Mouse (Mus musculus): ENCODE data around the gene Olfr512. TPM values are rescaled to one million over a fixed set of nuclear protein-coding genes. Genes with fewer than 3 reads are reported as not detected.

Olfr512 gene
- polyA plus RNA-seq (2017; shearing (Covaris generic)) = not detected

DNA sequence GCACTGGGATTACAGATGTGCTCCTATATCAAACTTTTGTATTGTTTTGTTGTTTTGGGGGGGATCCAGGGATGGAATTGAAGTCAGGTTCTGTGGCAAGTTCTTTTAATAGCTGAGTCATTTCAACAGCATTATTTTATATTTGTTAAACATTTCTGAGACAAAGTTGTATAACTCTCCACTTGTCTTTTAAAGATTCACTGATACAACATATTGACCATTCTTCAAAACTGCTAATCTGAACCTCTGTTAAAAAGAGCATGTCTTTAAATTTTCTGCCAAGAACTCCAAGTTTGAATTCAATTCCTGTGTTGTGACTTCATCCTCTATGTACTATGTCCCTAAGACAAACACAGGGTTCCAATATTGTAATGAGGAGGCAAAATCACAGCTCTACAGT, at the start of gene Olfr512:
Gene Olfr512 (plus strand): TSS at position 301 of the 400 bp plus-strand sequence.

GRCm38 (mm10) chr7:108666118-108666517, 47.0 kb upstream of the Olfr512 start, which contains the start of gene Olfr510:
TSS of gene Olfr510 (plus strand) at chr7:108666418.

GRCm38 (mm10) chr7:108750673-108751072, 37.6 kb downstream of the Olfr512 start, which contains the start of gene Olfr513:
TSS of gene Olfr513 (plus strand) at chr7:108750973.

Other genes with a start within 250 kb of the Olfr512 start
- gene Olfr498, start 248.0 kb upstream of the Olfr512 start, polyA plus RNA-seq (2017; shearing (Covaris generic)) = not detected
- not detected for gene Olfr502, start 188.3 kb upstream of the Olfr512 start, polyA plus RNA-seq (2017; shearing (Covaris generic))
- not detected for gene Olfr503, start 168.8 kb upstream of the Olfr512 start, polyA plus RNA-seq (2017; shearing (Covaris generic))
- gene Olfr504, start 147.5 kb upstream of the Olfr512 start, polyA plus RNA-seq (2017; shearing (Covaris generic)) = not detected
- not detected for gene Olfr506, start 102.5 kb upstream of the Olfr512 start, polyA plus RNA-seq (2017; shearing (Covaris generic))
- gene Olfr507, start 91.5 kb upstream of the Olfr512 start, polyA plus RNA-seq (2017; shearing (Covaris generic)) = not detected
- not detected for gene Olfr508, start 83.3 kb upstream of the Olfr512 start, polyA plus RNA-seq (2017; shearing (Covaris generic))
- not detected for gene Olfr509, start 61.4 kb upstream of the Olfr512 start, polyA plus RNA-seq (2017; shearing (Covaris generic))
- gene Olfr510, start 46.9 kb upstream of the Olfr512 start, polyA plus RNA-seq (2017; shearing (Covaris generic)) = not detected
- gene Olfr513, start 37.7 kb downstream of the Olfr512 start, polyA plus RNA-seq (2017; shearing (Covaris generic)) = not detected
- gene Olfr514, start 112.7 kb downstream of the Olfr512 start, polyA plus RNA-seq (2017; shearing (Covaris generic)) = not detected
- not detected for gene Olfr516, start 137.2 kb downstream of the Olfr512 start, polyA plus RNA-seq (2017; shearing (Covaris generic))
- not detected for gene Olfr517, start 159.1 kb downstream of the Olfr512 start, polyA plus RNA-seq (2017; shearing (Covaris generic))
- gene Olfr518, start 171.7 kb downstream of the Olfr512 start, polyA plus RNA-seq (2017; shearing (Covaris generic)) = not detected
- not detected for gene Olfr519, start 181.1 kb downstream of the Olfr512 start, polyA plus RNA-seq (2017; shearing (Covaris generic))
- gene Nlrp10, start 216.9 kb downstream of the Olfr512 start, polyA plus RNA-seq (2017; shearing (Covaris generic)) = 0.29 TPM
- 26.4 TPM for gene Eif3f, start 221.1 kb downstream of the Olfr512 start, polyA plus RNA-seq (2017; shearing (Covaris generic))
- gene Tub, start 237.0 kb downstream of the Olfr512 start, polyA plus RNA-seq (2017; shearing (Covaris generic)) = 1.1 TPM

All from inflammation-experienced regulatory T-cells, adult 16 weeks (primary cell).